Mouse (Mus musculus) CH12.LX (cell line): ENCODE data around the gene Sycn.

Experiments used
- BHLHE40 ChIP-seq: IDR thresholded peaks from 2 replicates; pipeline ENCODE4 v1.6.1; 2011; ENCODE audit warnings: mild to moderate bottlenecking, low read depth, low read length, improper control_type of control experiment
- CTCF ChIP-seq, 2 experiments: IDR thresholded peaks in 1 of 2; conservative IDR thresholded peaks in 1 of 2; 2 replicates each; pipeline ENCODE4 v1.5.1; 2011 to 2012; ENCODE audit warnings: low read depth in 2 of 2, low read length in 2 of 2, improper control_type of control experiment in 1 of 2, inconsistent platforms in 1 of 2, mild to moderate bottlenecking in 1 of 2, moderate library complexity in 1 of 2
- HCFC1 ChIP-seq: IDR thresholded peaks from 2 replicates; pipeline ENCODE4 v1.6.1; 2012; ENCODE audit warnings: low read depth, mild to moderate bottlenecking, inconsistent platforms, low read length, improper control_type of control experiment
- MAFK ChIP-seq: IDR thresholded peaks from 2 replicates; pipeline ENCODE4 v1.6.1; 2011; ENCODE audit warnings: low read length, improper control_type of control experiment; ENCODE audit not compliant: insufficient replicate concordance
- MAX ChIP-seq: IDR thresholded peaks from 2 replicates; pipeline ENCODE4 v1.6.1; 2011; ENCODE audit warnings: low read length, improper control_type of control experiment
- MYC ChIP-seq: IDR thresholded peaks from 2 replicates; pipeline ENCODE4 v1.6.1; 2011; ENCODE audit warnings: low read depth, mild to moderate bottlenecking, improper control_type of control experiment, low read length
- NRF1 ChIP-seq: IDR thresholded peaks from 2 replicates; pipeline ENCODE4 v1.6.1; 2014; ENCODE audit warnings: low read depth, mild to moderate bottlenecking, inconsistent platforms, low read length, improper control_type of control experiment, moderate library complexity
- POLR2A ChIP-seq: IDR thresholded peaks from 2 replicates; pipeline ENCODE4 v1.6.1; 2011; ENCODE audit warnings: low read depth, mild to moderate bottlenecking, improper control_type of control experiment, low read length
- USF1 ChIP-seq: IDR thresholded peaks from 2 replicates; pipeline ENCODE4 v1.6.1; 2014; ENCODE audit warnings: low read depth, mild to moderate bottlenecking, inconsistent platforms, low read length, improper control_type of control experiment

DNA sequence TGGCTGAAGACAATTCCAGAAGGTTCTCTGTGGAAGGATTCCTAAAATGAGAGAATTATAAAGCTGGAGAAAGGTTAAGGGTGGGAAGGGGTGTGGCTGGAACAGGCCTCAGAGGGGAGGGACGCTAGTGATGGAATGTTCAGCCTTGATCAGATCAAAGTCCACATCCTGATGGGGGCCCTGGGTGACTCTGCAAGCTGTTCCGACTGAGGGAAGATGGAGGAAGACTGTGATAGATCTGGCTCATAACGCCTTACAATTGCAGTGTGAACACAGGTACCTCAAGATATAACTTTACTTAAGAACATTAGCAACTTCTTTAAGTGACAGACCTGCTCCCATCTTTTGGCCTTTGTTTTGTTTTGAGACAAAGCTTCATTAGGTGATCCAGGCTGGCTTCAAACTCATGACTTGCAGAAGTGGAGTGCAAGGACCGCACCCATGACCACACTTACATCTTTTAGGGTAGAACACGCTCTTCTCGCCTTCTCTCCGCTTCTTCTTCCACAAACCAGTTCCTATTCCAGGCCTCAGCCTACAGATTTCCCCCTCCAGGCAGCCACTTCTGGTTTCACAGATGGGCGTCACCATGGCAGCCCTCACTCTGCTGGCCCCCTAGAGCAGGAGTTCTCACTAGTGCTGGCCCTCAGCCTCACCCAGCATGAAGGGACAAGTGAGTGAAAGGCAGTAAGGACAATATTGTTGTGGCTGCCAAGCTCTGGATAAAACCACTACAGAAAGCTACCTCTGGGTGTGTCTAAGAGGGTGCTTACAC, 43.1 kb downstream of the Sycn start:
- TF ChIP-seq MAX, result no peak
- no peak for TF ChIP-seq NRF1
- no peak for TF ChIP-seq BHLHE40
- no peak for TF ChIP-seq HCFC1
- no peak for TF ChIP-seq USF1
- TF ChIP-seq MAFK, result no peak
- no peak for TF ChIP-seq MYC
- no peak for TF ChIP-seq POLR2A
- TF ChIP-seq CTCF (conservative IDR thresholded peaks at IDR 0.05 in 1 of 2, IDR thresholded peaks at IDR 0.05 in 1 of 2; ENCODE audit: low read depth in 2 of 2, low read length in 2 of 2), result no peak
